Mouse (Mus musculus): ENCODE measurements around the gene Dydc2.

Gene Dydc2

DNA sequence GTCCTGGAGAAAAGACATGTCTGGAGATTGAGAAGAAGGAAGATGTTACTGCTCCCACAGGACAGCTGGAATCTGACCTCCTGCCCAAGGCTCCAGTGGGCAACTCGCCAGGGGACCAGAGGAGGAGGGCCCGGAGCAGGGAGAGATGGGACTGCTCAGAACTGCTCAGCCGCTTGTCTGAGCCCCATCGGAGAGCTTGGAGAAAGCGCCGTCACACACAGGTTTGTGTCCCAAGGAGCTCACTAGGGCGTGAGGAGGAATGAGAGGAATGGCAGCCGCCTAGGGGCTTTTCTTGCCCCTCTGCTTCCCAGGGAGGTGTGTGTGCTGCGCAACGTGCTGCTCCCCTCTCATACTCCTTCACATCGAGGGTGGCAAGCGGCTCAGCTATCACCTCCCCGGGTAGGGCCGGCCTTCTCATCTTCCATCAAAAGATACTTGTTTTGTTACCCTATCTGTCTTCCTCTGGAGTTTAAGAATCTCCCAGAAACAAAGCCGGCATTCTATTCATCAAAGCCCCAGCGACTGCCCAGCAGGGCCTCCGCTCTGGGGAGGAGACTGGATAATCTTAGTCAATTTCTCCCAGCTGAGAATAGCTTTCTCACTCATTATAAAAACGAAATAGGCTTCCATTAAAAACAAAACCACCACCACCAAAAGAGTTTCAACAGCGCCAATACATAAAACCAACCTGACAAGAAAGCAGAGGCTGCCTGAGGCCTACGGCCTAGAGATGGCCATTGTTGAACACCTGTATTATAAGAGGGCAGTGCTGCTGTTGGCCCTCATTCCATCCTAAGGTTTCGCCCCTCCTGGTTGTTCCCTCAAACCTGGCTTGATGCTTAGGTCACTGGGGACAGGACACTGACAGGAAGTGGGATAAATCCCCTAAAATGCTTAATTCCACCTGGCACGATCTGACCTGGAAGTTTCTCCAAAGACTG is 64.5 kb downstream of the Dydc2 start:
- in situ Hi-C loops (cut with MboI, MseI) = no loop called here

DNA sequence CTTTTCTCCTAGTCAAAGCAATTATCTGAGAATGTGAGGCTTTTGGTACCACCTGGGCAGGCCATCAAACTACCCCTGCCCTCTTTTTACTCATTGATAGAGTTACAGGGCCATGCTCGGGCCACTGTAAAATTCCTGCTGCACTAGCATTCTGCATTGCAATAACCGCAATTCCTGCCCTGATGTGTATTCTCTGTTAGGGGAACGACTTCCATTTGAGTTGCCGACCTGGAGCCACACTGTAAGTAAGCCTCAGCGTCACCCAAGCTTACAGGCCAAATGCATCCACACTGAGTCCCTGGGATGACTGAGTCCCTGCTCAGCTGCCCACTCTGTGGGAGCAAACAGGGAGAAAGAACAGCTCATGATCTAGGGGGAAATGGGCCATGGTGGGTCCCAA is 67.4 kb downstream of the Dydc2 start:
- in situ Hi-C loops (cut with MboI, MseI) = no loop called here

DNA sequence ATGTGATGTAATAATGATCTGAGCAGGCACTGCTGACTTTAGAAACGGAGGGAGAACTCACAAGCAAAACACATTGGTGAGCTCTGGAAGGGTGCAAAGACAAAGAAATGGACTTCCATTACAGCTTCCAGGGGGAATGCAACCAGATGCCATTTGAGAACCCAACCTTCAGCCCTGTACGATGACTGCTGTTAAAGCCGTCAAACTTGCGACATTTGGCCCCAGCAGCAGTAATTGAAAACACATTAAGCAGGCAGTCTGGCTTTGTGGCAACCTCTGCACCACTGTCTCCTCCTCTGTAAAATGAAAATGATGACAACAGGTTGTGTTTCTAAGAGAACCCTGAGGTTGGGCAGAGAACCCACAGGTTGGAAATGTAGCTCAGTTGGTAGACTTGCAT is 68.2 kb downstream of the Dydc2 start:
- in situ Hi-C loops (cut with MboI, MseI) = no loop called here

DNA sequence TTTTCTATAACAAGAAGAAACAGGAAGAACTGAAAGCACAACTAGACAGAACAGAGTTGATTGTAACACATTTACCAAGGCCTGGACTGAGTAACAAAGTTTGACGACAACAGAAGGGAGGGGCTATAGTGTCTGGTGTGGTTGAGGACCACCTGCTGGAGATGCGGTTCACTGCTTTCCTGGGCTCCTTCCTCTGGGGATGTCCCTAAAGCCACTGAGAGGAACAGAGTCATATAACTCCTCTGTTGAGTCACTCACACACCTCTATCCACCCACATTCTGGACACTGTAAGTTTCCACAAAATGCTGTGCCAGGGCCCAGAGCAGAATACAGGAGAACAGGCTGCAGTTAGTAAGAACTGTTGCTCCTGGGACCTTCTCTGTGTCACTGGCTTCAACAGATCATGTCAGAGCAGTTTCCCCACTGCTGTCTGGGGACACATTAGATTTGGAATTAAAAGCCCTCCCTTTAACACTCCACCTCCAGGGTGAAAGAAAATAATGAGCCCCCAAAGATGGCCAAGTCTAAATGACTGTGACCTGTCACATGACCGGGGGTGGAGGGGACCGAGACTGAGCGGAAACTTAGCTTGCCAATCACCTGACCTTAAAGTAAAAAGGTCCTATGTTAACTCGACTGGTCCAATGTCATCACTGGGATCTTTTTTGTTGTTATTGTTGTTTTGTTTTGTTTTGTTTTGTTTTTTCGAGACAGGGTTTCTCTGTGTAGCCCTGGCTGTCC is 68.9 kb downstream of the Dydc2 start:
- in situ Hi-C loops (cut with MboI, MseI) = no loop called here

Measured in T-helper 17 cell (primary cell).